Mouse (Mus musculus) MEL (cell line): ENCODE data around the gene Serpina3n. TPM values are rescaled to one million over a fixed set of nuclear protein-coding genes. Genes with fewer than 3 reads are reported as not detected.
"Not testable (repeated sequence)": the region's sequence is repeated elsewhere in the genome, so short reads cannot be mapped to it uniquely, and the experiment has no call there.

Experiments used
- DNase-seq: peaks from one replicate; pipeline ENCODE4 v3.0.0; 2011; ENCODE audit warnings: low read depth, low spot score
- H3K27ac ChIP-seq: 2 replicates; pipeline ENCODE4 v1.5.1; 2012; ENCODE audit warnings: low read depth, mild to moderate bottlenecking, control low read depth, low read length, moderate library complexity; ENCODE audit not compliant: control insufficient read depth
- H3K27me3 ChIP-seq, 2 experiments: fragments of 150-350 bp in 1 of 2; sonication (generic) in 1 of 2; 2 replicates each; pipeline ENCODE4 v1.6.1; 2012; ENCODE audit warnings: low read length in 2 of 2, mild to moderate bottlenecking in 2 of 2, improper control_type of control experiment in 1 of 2, moderate library complexity in 1 of 2; ENCODE audit not compliant: insufficient read depth in 2 of 2, control insufficient read depth in 1 of 2
- H3K36me3 ChIP-seq, 2 experiments: 2 replicates each; pipeline ENCODE4 v1.6.1; 2012 to 2014; ENCODE audit warnings: low read length in 2 of 2, improper control_type of control experiment in 1 of 2, inconsistent platforms in 1 of 2, mild to moderate bottlenecking in 1 of 2; ENCODE audit not compliant: insufficient read depth in 2 of 2, control insufficient read depth in 1 of 2
- H3K4me1 ChIP-seq, 2 experiments: fragments of 150-350 bp in 1 of 2; sonication (generic) in 1 of 2; 2 replicates each; pipeline ENCODE4 v1.6.1; 2012; ENCODE audit warnings: low read length in 2 of 2, improper control_type of control experiment in 1 of 2, mild to moderate bottlenecking in 1 of 2; ENCODE audit not compliant: insufficient read depth in 2 of 2, control insufficient read depth in 1 of 2
- H3K4me3 ChIP-seq, 2 experiments: fragments of 150-350 bp in 1 of 2; sonication (generic) in 1 of 2; 2 replicates each; pipeline ENCODE4 v1.5.1; 2012; ENCODE audit warnings: low read depth in 2 of 2, low read length in 2 of 2, mild to moderate bottlenecking in 2 of 2, moderate library complexity in 2 of 2, control low read depth in 1 of 2, improper control_type of control experiment in 1 of 2; ENCODE audit not compliant: control insufficient read depth in 1 of 2, insufficient read depth in 1 of 2
- H3K79me2 ChIP-seq: 2 replicates; pipeline ENCODE4 v1.6.1; 2012; ENCODE audit warnings: mild to moderate bottlenecking, low read length, moderate library complexity; ENCODE audit not compliant: control insufficient read depth, poor library complexity, insufficient read depth
- H3K9ac ChIP-seq: 2 replicates; pipeline ENCODE4 v1.6.1; 2012; ENCODE audit warnings: low read depth, mild to moderate bottlenecking, control low read depth, low read length, moderate library complexity; ENCODE audit not compliant: control insufficient read depth, poor library complexity, severe bottlenecking
- H3K9me3 ChIP-seq: fragments of 150-350 bp; sonication (generic); replicated peaks from 2 replicates; pipeline ENCODE4 v1.6.1; 2012; ENCODE audit warnings: mild to moderate bottlenecking, low read length, improper control_type of control experiment, moderate library complexity; ENCODE audit not compliant: insufficient read depth
- CHD2 ChIP-seq: IDR thresholded peaks from 2 replicates; pipeline ENCODE4 v1.6.1; 2011; ENCODE audit warnings: low read length, improper control_type of control experiment
- EP300 ChIP-seq, 2 experiments: IDR thresholded peaks; 2 replicates each; pipeline ENCODE4 v1.6.1; 2011; ENCODE audit warnings: improper control_type of control experiment in 2 of 2, low read length in 2 of 2, low read depth in 1 of 2, mild to moderate bottlenecking in 1 of 2
- ETS1 ChIP-seq: IDR thresholded peaks from 2 replicates; pipeline ENCODE4 v1.6.1; 2012; ENCODE audit warnings: low read depth, mild to moderate bottlenecking, inconsistent platforms, low read length, improper control_type of control experiment, moderate library complexity
- MYB ChIP-seq: IDR thresholded peaks from 2 replicates; pipeline ENCODE4 v1.6.1; 2011; ENCODE audit warnings: mild to moderate bottlenecking, low read depth, low read length, improper control_type of control experiment
- MYC ChIP-seq: IDR thresholded peaks from 2 replicates; pipeline ENCODE4 v1.6.1; 2011; ENCODE audit warnings: low read depth, mild to moderate bottlenecking, low read length, improper control_type of control experiment, moderate library complexity
- NELFE ChIP-seq: IDR thresholded peaks from 2 replicates; pipeline ENCODE4 v1.6.1; 2011; ENCODE audit warnings: low read depth, low read length, improper control_type of control experiment
- UBTF ChIP-seq: IDR thresholded peaks from 2 replicates; pipeline ENCODE4 v1.6.1; 2012; ENCODE audit warnings: low read depth, mild to moderate bottlenecking, inconsistent platforms, low read length, improper control_type of control experiment, moderate library complexity, borderline replicate concordance; ENCODE audit not compliant: insufficient read depth
- ZMIZ1 ChIP-seq: IDR thresholded peaks from 2 replicates; pipeline ENCODE4 v1.6.1; 2012; ENCODE audit warnings: low read depth, mild to moderate bottlenecking, inconsistent platforms, low read length, improper control_type of control experiment, moderate library complexity
- polyA plus RNA-seq, 2 experiments: library from polyadenylated mRNA; stranded (reverse) in 1 of 2; unstranded in 1 of 2; fragments of >175 nt in 1 of 2; fragments of >200 nt in 1 of 2; gene quantifications; 2 replicates each; pipeline versions ENCODE4 v1.2.1 to v1.2.4; 2012; ENCODE audit warnings: low replicate concordance in 2 of 2, low read depth in 1 of 2; ENCODE audit not compliant: insufficient read length in 2 of 2, insufficient read depth in 1 of 2, missing spikeins in 1 of 2
- total RNA-seq: library from RNA; depleted of rRNA; stranded (reverse); fragments of 300-350 nt; gene quantifications from 2 replicates; pipeline ENCODE4 v1.2.3, GENCODE M21; 2012

Gene Serpina3n
- total and polyA plus RNA-seq, 3 experiments = not detected

DNA sequence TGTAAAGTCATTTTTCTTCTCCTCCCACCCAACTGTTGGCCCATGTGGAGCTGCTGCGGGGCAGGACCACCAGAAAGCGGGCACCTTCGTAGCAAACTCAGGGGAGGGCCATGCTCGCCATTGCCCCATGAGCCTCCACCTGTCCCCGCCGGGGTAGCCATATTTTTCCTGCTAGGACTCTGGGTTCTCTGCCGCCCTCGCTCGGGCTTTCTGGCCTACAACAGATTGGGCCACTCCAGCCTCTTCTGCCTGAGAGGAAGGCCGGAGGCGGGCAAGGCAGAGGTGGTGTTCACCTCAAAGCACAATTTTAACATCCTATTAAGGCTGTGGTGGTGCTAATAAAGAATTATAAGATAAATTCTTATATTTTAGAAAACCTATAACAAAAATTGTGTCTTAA is 26.7 kb upstream of the Serpina3n start:
- H3K27me3 ChIP-seq = no peaks in the 10 kb centered on the region
- no peaks in the 10 kb centered on the region for H3K79me2 ChIP-seq
- no peak overlapping the region for H3K4me3 ChIP-seq
- TF ChIP-seq NELFE (no peak), MYC (no peak), UBTF (no peak), ZMIZ1 (no peak), MYB (no peak), CHD2 (no peak), ETS1 (no peak), EP300 (IDR thresholded peaks at IDR 0.05; ENCODE audit: low read depth in 1 of 2, low read length in 2 of 2) (no peak)
- no peak overlapping the region for H3K27ac ChIP-seq
- no peak for DNase-seq
- no peaks in the 10 kb centered on the region for H3K36me3 ChIP-seq
- H3K4me1 ChIP-seq = no peaks in the 10 kb centered on the region
- no peak overlapping the region for H3K9ac ChIP-seq
- no peaks in the 10 kb centered on the region for H3K9me3 ChIP-seq

DNA sequence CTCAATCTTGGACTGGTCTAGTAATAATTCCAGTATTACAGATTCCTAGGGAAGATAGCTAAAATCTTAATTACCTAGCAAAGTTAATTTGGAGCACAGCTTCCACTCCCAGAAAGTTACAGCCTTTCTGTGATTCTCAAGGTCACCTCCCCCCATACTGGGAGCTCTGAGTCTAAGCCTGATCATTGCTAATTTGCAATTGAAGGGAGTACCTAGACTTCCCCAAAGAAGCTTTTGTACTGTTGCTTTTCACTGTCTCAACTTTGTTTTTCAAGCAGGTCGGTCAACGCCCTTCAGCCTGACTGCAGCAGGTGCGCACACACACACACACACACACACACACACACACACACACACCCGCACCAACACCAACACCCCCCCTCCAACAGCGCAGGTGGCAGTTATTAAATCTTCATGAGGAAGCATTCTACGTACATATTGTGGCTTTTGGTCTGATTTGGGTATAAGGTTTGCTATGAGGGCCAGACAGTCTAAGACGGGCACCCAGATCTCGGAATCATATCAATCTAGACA is 25.4 kb upstream of the Serpina3n start:
- not testable (repeated sequence) for H3K9ac ChIP-seq, H3K9me3 ChIP-seq, H3K27me3 ChIP-seq, H3K79me2 ChIP-seq, H3K4me1 ChIP-seq, H3K27ac ChIP-seq, DNase-seq, H3K36me3 ChIP-seq, H3K4me3 ChIP-seq

DNA sequence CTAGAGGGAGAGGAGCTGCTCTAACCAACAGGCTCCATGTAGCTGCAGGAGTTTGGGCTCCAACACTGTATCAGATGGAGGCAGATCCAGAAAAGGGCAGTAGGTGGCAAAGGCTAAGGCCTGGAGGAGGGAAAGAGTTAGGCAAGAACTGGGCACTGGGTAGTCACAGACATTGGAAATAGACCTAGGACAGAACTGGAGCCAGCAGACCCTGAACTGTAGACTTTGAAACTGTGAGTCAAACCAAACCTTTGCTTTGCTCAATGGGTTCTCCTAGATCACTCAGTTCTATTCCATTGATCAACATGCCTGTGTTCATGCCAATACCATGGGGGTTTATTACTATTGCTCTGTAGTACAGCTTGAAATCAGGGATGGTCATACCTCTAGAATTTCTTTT is 20.5 kb upstream of the Serpina3n start:
- not testable (repeated sequence) for H3K79me2 ChIP-seq, H3K9ac ChIP-seq, DNase-seq, H3K36me3 ChIP-seq, H3K9me3 ChIP-seq, H3K4me3 ChIP-seq, H3K27ac ChIP-seq, H3K4me1 ChIP-seq, H3K27me3 ChIP-seq

DNA sequence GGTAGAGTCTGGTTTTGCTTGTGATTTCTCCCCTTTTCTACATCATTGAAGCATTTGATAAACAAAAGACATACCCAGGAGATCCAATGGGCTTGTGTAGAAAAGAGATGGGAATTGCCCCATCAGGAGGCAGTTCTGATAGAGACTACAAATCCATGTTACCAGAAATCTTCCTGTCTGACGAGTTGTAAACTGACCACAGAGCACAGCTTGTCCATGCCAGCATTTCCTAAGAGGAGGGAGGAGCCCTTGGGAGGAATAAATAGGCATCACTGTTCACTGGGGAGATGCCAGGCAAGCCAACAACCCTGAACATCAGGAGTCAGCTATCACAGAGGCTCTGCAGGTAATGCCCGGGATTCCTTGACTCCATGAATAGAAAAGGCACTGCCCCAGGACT is 19.7 kb upstream of the Serpina3n start:
- not testable (repeated sequence) for H3K79me2 ChIP-seq, DNase-seq, H3K9me3 ChIP-seq, H3K9ac ChIP-seq, H3K27me3 ChIP-seq, H3K27ac ChIP-seq, H3K4me1 ChIP-seq, H3K4me3 ChIP-seq, H3K36me3 ChIP-seq
